Mouse (Mus musculus) layer of hippocampus, adult 9-10 months (tissue): ENCODE measurements at regions not wholly inside any gene's neighbourhood (a gene's known extent, or its start where the extent isn't known, plus 50 kb on each side); places are given as distances from the start of the nearest gene placed in this dataset.

Experiments used
- DNase-seq: peaks from one replicate; pipeline ENCODE4 v3.0.0; 2022; ENCODE audit warnings: low spot score

- no peak for DNase-seq
These were observed 107.8 kb downstream of the Basp1 start for GRCm38 (mm10) chr15:25305801-25306200.

GRCm38 (mm10) chr15:25303379-25303778 lies 110.2 kb downstream of the Basp1 start:
- no peak for DNase-seq

GRCm38 (mm10) chr15:25302671-25303294 lies 110.8 kb downstream of the Basp1 start:
- no peak for DNase-seq

GRCm38 (mm10) chr15:25301810-25302209 lies 111.8 kb downstream of the Basp1 start:
- no peak for DNase-seq

DNA sequence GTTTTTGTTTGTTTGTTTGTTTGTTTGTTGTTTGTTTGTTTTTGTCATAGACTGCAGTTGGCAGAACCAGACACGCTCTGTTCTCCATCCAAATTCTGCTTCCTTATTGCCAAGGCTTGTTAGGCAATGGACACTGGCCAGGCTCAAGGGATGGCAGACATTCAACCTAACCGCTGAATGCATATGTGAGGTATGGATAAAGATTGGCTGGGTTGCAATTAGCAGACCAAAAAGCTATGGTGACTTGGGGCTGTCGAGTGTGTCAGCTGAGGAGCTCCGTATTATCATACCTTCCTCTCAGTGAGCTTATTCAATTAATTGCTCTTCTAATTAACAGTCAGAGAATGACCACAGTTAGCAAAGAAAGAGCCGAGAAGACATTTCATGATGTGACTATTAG lies 116.3 kb downstream of the Basp1 start:
- DNase-seq = no peak

DNA sequence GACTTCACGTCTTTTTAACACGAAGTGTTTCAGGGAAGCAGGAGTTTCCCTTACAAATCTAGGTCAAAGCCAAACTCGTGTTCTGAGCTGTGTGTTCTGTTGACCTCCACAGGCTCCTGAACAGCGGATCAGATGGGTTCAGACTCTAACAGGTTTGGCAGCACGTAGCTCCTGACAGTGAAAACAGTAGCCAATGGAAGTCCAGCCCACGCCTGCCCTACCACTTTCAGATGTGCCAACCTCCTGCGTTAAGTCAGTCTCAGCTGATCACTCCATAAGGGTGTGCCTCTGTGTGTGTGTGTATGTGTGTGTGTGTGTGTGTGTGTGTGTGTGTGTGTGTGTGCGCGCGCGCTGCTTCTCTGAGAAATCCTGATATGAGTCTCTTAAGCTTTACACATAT lies 116.8 kb downstream of the Basp1 start:
- DNase-seq = no peak

- no peak for DNase-seq
These were observed 117.8 kb downstream of the Basp1 start for GRCm38 (mm10) chr15:25295753-25296152.

- no peak for DNase-seq
These were observed 122.3 kb downstream of the Basp1 start for GRCm38 (mm10) chr15:25291231-25291691.

GRCm38 (mm10) chr15:25287850-25288249 lies 125.7 kb downstream of the Basp1 start:
- DNase-seq = no peak

GRCm38 (mm10) chr15:25284354-25285199 lies 129.0 kb downstream of the Basp1 start:
- no peak for DNase-seq

GRCm38 (mm10) chr15:25283713-25284112 lies 129.9 kb downstream of the Basp1 start:
- DNase-seq = no peak

GRCm38 (mm10) chr15:25282346-25282745 lies 131.2 kb downstream of the Basp1 start:
- DNase-seq = no peak

- no peak for DNase-seq
These were observed 131.6 kb downstream of the Basp1 start for GRCm38 (mm10) chr15:25281942-25282341.

GRCm38 (mm10) chr15:25278317-25279156 lies 135.0 kb downstream of the Basp1 start:
- no peak for DNase-seq

DNA sequence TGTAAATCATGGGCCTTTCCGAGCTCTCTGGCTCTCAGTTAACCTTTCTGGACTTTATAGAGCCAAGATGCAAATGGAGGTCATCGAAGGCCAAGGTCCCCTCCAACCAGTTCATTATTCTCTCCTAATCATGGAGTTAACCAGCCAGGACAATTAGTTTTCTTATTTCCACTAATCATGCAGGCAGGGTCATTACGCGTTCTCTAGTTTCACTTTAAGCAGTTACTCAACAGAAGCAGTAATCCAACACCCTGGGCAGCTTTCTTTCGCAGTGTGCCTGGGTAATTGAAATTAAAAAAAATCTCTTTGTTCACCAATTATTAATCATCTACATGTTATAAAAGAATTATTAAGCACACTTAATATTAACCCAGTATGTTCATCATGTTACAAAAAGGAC lies 137.3 kb downstream of the Basp1 start:
- DNase-seq = no peak

GRCm38 (mm10) chr15:25271886-25272285 lies 141.7 kb downstream of the Basp1 start:
- no peak for DNase-seq

DNA sequence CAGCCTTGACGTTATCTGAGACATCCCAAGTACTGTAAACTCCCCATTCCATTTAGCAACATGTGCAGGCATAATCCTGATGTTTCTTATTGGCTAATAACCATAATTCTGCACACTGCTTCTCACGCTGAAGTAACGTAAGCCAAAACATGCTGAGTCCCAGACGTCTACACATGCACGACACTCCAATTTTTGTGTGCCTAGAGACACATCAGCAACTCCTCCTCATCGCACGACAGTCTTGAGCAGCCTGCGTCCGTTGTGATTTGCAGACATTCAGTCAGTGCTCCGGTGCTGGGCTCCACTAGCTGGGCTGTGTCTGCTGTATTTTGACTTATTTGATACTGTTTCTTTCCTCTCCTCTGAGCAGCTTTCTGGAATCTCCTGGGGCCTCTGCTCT lies 143.2 kb downstream of the Basp1 start:
- no peak for DNase-seq

DNA sequence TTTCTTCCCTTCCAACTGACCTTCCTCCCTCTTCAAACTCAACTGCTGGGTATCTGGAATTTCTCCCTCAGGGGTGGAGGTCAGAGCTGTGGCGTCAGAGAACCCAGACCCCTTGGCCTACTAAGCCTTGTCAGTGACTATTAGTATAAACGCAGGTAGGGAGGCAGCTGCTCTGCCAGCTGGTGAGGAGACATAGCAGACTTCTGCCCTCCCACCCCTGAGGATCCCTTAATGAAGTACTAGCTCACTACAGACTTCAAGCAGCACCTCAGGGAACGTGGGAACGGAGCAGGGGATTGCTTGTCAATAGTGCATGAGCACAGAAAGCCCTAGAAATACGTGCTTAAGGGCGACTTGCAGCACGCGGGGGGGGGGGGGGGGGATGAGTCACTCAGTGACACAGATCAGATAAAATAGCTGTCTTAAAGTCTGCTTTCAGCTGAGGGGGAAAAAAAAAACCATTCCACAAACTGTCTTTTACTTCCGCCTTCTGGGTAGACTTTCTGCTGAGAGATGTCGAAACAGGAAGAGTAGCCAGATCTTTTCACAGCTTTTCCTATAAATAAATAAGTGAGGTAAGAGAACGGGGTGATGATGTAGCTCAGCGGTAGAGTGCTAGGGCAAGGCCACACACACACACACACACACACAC lies 144.1 kb downstream of the Basp1 start:
- no peak for DNase-seq

DNA sequence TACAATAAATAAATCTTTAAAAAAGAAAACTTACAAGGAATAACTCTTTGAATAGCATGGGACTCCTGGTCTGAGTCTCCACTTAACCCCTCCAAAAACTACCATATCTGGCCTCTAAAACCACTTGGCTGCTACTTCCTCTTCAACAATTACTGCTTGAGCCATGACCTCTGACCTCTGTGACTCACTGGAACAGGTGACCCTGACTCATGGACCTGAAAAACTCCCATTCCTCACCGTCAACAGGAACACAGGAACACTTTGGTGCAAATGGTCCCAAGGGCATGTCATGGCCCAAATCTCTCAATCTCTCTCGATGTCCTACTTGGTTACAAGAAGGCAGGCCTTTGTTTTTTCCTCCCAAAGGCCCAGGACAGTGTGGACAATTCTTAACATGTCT lies 145.1 kb downstream of the Basp1 start:
- no peak for DNase-seq

GRCm38 (mm10) chr15:25267509-25267908 lies 146.1 kb downstream of the Basp1 start:
- DNase-seq = no peak

- DNase-seq = no peak
These were observed 160.7 kb downstream of the Basp1 start for GRCm38 (mm10) chr15:25252648-25253567.
